Mouse (Mus musculus): Measurements from ENCODE around the gene Atg16l2. TPM values are rescaled to one million over a fixed set of nuclear protein-coding genes. Genes with fewer than 3 reads are reported as not detected.

Gene Atg16l2
- polyA plus RNA-seq, 1 experiment from 2014 or later = 21.5 TPM

DNA sequence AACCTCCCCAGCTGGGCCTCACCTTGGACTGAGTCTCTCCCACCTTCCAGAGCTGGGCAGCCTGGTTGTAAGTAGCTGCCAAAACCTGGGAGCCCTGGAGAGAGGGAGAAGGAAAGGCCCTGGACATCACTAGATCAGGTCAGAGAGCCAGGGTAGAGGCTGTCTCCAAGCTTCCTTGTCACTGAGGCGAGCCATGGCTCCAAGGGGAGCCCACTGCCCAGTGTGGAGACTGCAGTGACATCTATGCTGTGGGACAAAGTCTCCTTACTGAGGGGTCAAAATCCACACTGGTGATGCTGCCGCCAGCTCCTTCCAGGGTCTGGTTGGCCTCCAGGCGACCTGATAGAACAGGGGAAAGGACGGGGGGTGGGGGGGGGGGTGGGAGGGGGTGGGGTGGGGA lies 10.0 kb downstream of the Atg16l2 start:
- H3K27ac ChIP-seq (replicated peaks) = no peak overlapping the region
- H3K4me3 ChIP-seq (replicated peaks) = no peak overlapping the region
- H3K36me3 ChIP-seq = peaks cover 25% of the 10 kb centered on the region; the same call in 1 of the 2 replicates
- H3K4me1 ChIP-seq = peaks cover 12% of the 10 kb centered on the region
- no peaks in the 10 kb centered on the region for H3K9me3 ChIP-seq (replicated peaks)
- H3K4me2 ChIP-seq (replicated peaks) = no peak overlapping the region
- peaks cover under 1% of the 10 kb centered on the region; the same call in 1 of the 2 replicates for H3K27me3 ChIP-seq
- WGBS = 65% methylated on average over 4 of the region's 4 CpGs
- no peak for ATAC-seq (ENCODE audit: insufficient number of reproducible peaks, low FRiP score, low TSS enrichment, low read depth)
- H3K9ac ChIP-seq = no peak overlapping the region

DNA sequence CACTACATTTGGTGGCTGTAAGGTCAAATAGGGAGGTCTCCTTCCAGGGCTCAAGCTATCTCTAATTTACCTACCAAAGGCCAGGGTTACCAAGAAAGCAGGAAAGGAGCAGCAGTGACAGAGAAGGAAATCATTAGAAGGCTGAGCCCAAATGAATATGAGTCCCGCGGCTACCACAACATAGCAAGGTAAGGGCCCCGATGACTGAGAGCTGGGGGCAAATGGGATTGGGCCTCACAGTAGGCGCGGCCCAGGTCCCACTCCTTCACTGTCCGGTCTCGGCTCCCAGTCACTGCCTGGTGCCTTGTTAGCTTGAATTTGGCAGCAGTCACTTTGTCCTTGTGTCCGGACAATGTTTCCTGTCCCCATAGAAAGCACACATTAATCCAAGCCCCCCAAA lies 10.4 kb downstream of the Atg16l2 start:
- H3K36me3 ChIP-seq = peaks cover 25% of the 10 kb centered on the region; the same call in 1 of the 2 replicates
- peaks cover 8% of the 10 kb centered on the region for H3K4me1 ChIP-seq
- no peak overlapping the region for H3K9ac ChIP-seq
- no peaks in the 10 kb centered on the region for H3K9me3 ChIP-seq (replicated peaks)
- H3K4me3 ChIP-seq (replicated peaks) = no peak overlapping the region
- H3K27me3 ChIP-seq = no peaks in the 10 kb centered on the region; the same call in 1 of the 2 replicates
- no peak overlapping the region for H3K4me2 ChIP-seq (replicated peaks)
- ATAC-seq (ENCODE audit: insufficient number of reproducible peaks, low FRiP score, low TSS enrichment, low read depth) = no peak
- 90% methylated on average over 8 of the region's 8 CpGs for WGBS
- H3K27ac ChIP-seq (replicated peaks) = no peak overlapping the region

DNA sequence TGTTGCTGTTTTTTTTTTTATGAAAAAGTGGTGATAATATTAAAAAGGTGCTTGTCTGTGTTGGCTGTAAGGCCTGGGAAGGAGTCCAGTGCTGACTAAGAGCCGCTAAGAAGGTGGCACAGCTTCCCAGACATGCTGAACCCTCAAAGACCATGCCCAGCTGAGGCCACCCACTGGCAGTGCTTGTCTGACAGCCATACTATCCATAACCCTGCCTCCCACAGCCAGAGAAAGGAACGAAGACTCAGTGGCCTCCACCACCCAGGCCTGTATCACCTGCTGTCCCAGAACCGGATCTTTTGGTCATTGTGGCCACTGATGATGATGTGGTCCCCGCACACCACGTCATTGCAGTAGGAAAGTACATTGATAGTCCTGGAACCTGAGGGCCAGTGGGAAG lies 10.8 kb downstream of the Atg16l2 start:
- H3K27me3 ChIP-seq = no peaks in the 10 kb centered on the region; the same call in 1 of the 2 replicates
- H3K4me3 ChIP-seq (replicated peaks) = no peak overlapping the region
- no peak overlapping the region for H3K27ac ChIP-seq (replicated peaks)
- H3K4me1 ChIP-seq = peaks cover 3% of the 10 kb centered on the region
- 89% methylated on average over 5 of the region's 5 CpGs for WGBS
- H3K9me3 ChIP-seq (replicated peaks) = no peaks in the 10 kb centered on the region
- ATAC-seq (ENCODE audit: insufficient number of reproducible peaks, low FRiP score, low TSS enrichment, low read depth) = no peak
- H3K9ac ChIP-seq = no peak overlapping the region
- no peak overlapping the region for H3K4me2 ChIP-seq (replicated peaks)
- peaks cover 25% of the 10 kb centered on the region for H3K36me3 ChIP-seq

DNA sequence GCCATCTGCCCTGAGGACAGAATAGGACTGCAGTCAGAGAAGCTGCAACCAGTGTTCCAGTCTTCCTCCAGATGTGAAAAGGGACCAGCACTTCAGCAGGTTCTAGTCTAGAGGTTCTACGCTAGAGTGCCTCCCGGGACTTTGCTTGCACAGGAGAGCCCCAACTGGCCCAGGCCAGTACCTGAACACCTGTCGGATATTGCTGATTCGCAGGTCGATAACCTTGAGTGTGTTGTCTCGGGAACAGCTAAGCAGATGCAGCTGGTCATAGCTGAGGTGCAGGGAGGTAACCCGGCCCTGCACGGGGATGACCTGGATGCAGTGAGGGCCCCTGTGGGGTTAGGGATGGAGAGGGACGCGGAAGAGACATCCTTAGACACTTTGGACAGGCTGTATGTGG lies 11.7 kb downstream of the Atg16l2 start:
- 85% methylated on average over 10 of the region's 10 CpGs for WGBS
- Histone ChIP-seq H3K4me2 (replicated peaks) (no peak overlapping the region), H3K27me3 (no peaks in the 10 kb centered on the region), H3K4me1 (no peaks in the 10 kb centered on the region), H3K36me3 (peaks cover 28% of the 10 kb centered on the region), H3K9me3 (replicated peaks) (no peaks in the 10 kb centered on the region), H3K9ac (no peak overlapping the region), H3K4me3 (replicated peaks) (no peak overlapping the region), H3K27ac (replicated peaks) (no peak overlapping the region)
- no peak for ATAC-seq (ENCODE audit: insufficient number of reproducible peaks, low FRiP score, low TSS enrichment, low read depth)

DNA sequence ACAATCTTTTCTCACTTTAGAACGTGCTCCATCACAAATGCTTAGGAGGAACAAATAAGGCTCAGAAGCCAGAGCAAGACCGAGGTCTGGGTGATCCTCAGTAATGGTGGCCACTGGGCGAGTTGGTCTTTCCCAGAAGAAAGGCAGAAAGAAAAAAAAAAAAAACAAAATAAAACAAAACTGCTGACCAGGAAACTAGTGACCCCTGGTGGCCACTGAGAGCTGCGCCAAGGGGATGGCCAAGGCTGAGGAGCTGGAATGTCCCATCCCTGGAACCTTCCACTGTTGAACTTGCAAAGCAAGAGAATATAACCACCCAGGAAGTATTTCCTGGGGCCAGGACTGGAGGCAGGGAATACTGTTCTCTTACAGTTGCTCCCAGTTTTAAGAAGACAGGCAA lies 13.6 kb downstream of the Atg16l2 start:
- H3K36me3 ChIP-seq = peaks cover 32% of the 10 kb centered on the region
- H3K27ac ChIP-seq (replicated peaks) = no peak overlapping the region
- H3K4me1 ChIP-seq = no peaks in the 10 kb centered on the region
- no peak overlapping the region for H3K4me3 ChIP-seq (replicated peaks)
- no peaks in the 10 kb centered on the region for H3K27me3 ChIP-seq
- H3K4me2 ChIP-seq (replicated peaks) = no peak overlapping the region
- WGBS = 35% methylated on average over 4 of the region's 4 CpGs
- H3K9me3 ChIP-seq (replicated peaks) = no peaks in the 10 kb centered on the region
- no peak for ATAC-seq (ENCODE audit: insufficient number of reproducible peaks, low FRiP score, low TSS enrichment, low read depth)
- no peak overlapping the region for H3K9ac ChIP-seq

DNA sequence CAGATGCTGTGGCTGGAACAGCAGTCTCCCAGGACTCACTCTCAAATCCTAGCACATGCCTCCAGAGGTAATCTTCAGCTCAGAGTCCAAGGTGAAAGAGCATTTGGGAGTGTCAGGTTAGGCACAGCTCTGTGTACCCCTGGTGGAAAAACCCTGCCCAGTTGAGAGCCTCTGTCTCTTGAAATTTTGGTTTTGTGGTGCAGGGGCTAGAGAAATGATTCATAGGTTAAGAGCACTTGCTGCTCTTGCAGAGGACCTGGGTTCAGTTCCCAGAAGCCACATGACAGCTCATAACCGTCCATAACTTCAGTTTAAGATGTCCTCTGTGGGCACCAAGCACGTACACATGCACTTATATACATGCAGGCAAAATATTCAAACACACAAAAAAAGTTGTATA lies 14.2 kb downstream of the Atg16l2 start:
- Histone ChIP-seq H3K4me3 (replicated peaks) (no peak overlapping the region), H3K27me3 (no peaks in the 10 kb centered on the region), H3K27ac (replicated peaks) (0 out of 2 replicates have a peak overlapping the region, but pooled peaks have one; percentile 22), H3K9me3 (replicated peaks) (no peaks in the 10 kb centered on the region), H3K9ac (no peak overlapping the region), H3K36me3 (peaks cover 35% of the 10 kb centered on the region), H3K4me1 (no peaks in the 10 kb centered on the region), H3K4me2 (replicated peaks) (no peak overlapping the region)
- ATAC-seq (ENCODE audit: insufficient number of reproducible peaks, low FRiP score, low TSS enrichment, low read depth) = no peak
- 83% methylated on average over 2 of the region's 2 CpGs for WGBS

DNA sequence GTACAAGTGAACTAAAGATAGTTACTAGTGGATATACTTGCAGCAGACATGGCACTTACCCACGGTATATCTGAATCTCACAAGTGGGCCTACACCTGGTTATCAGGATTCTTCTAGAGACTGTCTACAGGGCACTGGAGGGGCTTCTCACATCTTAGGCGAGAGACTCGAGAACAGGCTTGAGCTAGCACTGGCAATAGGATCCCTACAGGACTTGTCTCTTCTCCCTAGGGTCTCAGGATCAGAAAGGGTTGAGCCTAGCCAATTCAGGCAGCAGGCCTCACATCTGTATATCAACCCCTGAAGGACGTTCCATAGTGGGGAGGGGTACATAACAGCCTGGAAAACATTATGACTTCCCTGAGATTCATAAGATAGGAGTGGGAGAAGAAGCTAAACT lies 15.2 kb downstream of the Atg16l2 start:
- WGBS = 69% methylated on average over 4 of the region's 4 CpGs
- H3K4me3 ChIP-seq (replicated peaks) = no peak overlapping the region
- H3K4me1 ChIP-seq = no peaks in the 10 kb centered on the region
- H3K27ac ChIP-seq (replicated peaks) = 0 out of 2 replicates have a peak overlapping the region, but pooled peaks have one; percentile 1
- H3K27me3 ChIP-seq = no peaks in the 10 kb centered on the region
- H3K4me2 ChIP-seq (replicated peaks) = no peak overlapping the region
- no peaks in the 10 kb centered on the region for H3K9me3 ChIP-seq (replicated peaks)
- H3K36me3 ChIP-seq = peaks cover 44% of the 10 kb centered on the region
- H3K9ac ChIP-seq = no peak overlapping the region
- no peak for ATAC-seq (ENCODE audit: insufficient number of reproducible peaks, low FRiP score, low TSS enrichment, low read depth)

DNA sequence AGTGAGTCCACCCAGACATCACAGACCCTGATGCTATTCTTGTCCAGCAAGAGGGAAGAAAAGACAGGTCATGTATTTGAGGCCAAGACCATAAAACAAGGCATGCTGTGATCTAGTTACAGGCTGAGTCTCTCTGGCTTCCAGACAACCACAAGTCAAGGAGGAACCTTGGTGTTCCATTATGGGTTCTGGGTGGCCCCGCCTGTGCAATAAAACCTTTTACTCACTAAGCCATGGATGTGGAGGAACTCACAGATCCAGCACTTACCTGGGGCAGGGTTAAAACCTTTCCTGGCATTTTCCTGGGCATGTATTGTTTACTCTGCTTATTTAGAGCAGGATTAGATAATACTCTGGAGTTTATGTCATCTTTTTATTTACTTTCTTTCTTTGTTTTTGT lies 17.5 kb downstream of the Atg16l2 start:
- 86% methylated on average over 1 of the region's 1 CpGs for WGBS
- H3K4me1 ChIP-seq = no peaks in the 10 kb centered on the region
- H3K27me3 ChIP-seq = no peaks in the 10 kb centered on the region
- H3K4me2 ChIP-seq (replicated peaks) = no peak overlapping the region
- peaks cover 41% of the 10 kb centered on the region for H3K36me3 ChIP-seq
- no peak overlapping the region for H3K4me3 ChIP-seq (replicated peaks)
- H3K9me3 ChIP-seq (replicated peaks) = no peaks in the 10 kb centered on the region
- no peak for ATAC-seq (ENCODE audit: insufficient number of reproducible peaks, low FRiP score, low TSS enrichment, low read depth)
- no peak overlapping the region for H3K27ac ChIP-seq (replicated peaks)
- H3K9ac ChIP-seq = no peak overlapping the region

DNA sequence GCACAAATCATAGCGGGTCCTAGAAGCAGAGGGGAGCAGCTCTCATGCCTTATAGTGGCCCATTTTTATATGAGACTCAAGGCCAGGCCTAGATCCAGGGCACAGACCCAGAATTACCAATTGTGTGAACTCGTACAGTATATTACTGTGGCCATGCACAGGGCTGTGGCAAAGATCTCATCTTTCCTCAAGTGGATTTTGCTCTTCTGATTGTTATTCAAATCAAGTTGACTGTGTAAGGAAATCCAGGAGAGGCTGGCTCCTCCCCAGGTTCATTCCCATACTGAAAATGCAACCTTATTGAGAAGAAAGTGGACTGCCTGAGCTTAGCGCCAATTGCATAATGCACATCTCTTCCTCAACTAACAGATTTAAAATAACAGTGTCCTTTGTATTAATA lies 19.3 kb downstream of the Atg16l2 start:
- Histone ChIP-seq H3K27me3 (no peaks in the 10 kb centered on the region), H3K4me2 (replicated peaks) (no peak overlapping the region), H3K4me3 (replicated peaks) (no peak overlapping the region), H3K36me3 (peaks cover 55% of the 10 kb centered on the region), H3K27ac (replicated peaks) (no peak overlapping the region), H3K4me1 (no peaks in the 10 kb centered on the region), H3K9ac (no peak overlapping the region), H3K9me3 (replicated peaks) (no peaks in the 10 kb centered on the region)
- no peak for ATAC-seq (ENCODE audit: insufficient number of reproducible peaks, low FRiP score, low TSS enrichment, low read depth)
- 89% methylated on average over 3 of the region's 3 CpGs for WGBS

DNA sequence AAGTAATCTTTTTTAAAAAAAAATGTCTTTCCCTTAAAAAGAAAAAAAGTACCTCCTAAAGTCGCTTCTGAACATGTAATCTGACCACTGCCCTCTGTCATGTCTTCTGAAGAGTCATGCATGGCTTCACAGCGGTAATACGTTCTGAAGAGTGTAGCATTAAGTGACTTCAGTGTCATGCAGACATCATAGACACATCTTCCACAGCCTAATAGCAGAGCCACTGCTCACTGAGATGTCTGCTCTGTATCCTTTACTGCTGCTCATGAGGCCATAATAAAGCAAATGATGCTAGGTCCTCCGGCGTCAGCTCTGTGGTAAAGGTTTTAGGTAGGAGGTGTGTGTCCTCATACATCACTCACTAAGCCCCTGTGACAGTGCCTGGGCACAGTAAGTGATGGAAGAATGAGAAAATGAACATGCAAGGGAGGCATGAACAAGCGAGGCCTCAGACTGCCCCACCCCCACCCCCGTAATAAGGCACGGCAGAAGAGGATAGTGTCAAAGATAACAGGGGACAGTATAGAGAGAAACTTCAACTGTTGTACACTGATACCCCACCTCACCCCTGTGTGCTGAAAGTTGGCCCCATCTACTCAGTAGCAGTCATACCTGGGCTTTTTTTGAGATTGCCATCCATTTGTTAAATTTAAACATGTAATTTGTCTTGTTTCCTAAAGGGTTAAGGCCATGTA lies 29.4 kb downstream of the Atg16l2 start:
- ATAC-seq (ENCODE audit: insufficient number of reproducible peaks, low FRiP score, low TSS enrichment, low read depth) = no peak
- Histone ChIP-seq H3K4me1 (0 out of 2 replicates have a peak, but pooled peaks cover 2% of the 10 kb centered on the region), H3K4me2 (replicated peaks) (no peak overlapping the region), H3K27me3 (no peaks in the 10 kb centered on the region), H3K36me3 (peaks cover 26% of the 10 kb centered on the region), H3K9ac (no peak overlapping the region), H3K27ac (replicated peaks) (no peak overlapping the region), H3K4me3 (replicated peaks) (no peak overlapping the region), H3K9me3 (replicated peaks) (no peaks in the 10 kb centered on the region)
- 90% methylated on average over 8 of the region's 8 CpGs for WGBS

DNA sequence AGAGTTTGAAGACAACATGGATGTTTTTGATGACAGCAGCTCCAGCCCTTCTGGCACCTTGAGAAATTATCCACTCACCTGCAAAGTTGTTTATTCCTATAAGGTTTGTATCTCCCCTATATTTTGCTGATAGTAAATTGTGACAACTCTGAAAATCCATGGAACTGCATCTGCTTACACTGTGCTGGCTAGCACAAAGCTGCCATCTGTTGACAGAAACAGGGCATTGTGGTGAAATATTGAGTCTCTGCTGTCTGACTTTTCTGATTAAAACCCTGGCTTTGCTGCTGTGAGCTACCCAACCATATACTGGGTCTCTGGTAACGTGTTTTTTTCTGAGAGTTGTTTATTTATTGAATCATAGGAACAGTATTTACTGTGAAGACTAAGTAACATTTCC lies 30.4 kb downstream of the Atg16l2 start:
- 91% methylated on average over 1 of the region's 1 CpGs for WGBS
- Histone ChIP-seq H3K4me3 (replicated peaks) (no peak overlapping the region), H3K4me2 (replicated peaks) (no peak overlapping the region), H3K27ac (replicated peaks) (no peak overlapping the region), H3K9me3 (replicated peaks) (no peaks in the 10 kb centered on the region), H3K36me3 (peaks cover 16% of the 10 kb centered on the region), H3K27me3 (no peaks in the 10 kb centered on the region), H3K4me1 (0 out of 2 replicates have a peak, but pooled peaks cover 4% of the 10 kb centered on the region), H3K9ac (no peak overlapping the region)
- ATAC-seq (ENCODE audit: insufficient number of reproducible peaks, low FRiP score, low TSS enrichment, low read depth) = no peak

Data from embryonic facial prominence, embryonic 15.5 days (tissue).